Mouse (Mus musculus) left cerebral cortex, adult 18-20 months (tissue): ENCODE results near the gene Krtap10-4. TPM values are rescaled to one million over a fixed set of nuclear protein-coding genes. Genes with fewer than 3 reads are reported as not detected.
"Not testable (repeated sequence)": the region's sequence is repeated elsewhere in the genome, so short reads cannot be mapped to it uniquely, and the experiment has no call there.

Experiments used
- DNase-seq, 2 experiments: peaks; one replicate each; pipeline ENCODE4 v3.0.0; 2021 to 2022; ENCODE audit warnings: low spot score in 2 of 2, mixed read lengths in 1 of 2
- total RNA-seq, 2 experiments: library from RNA; stranded (reverse); gene quantifications; 2 replicates each; pipeline ENCODE4 v1.2.3; 2021

Krtap10-4 gene
- total RNA-seq, 2 experiments from 2014 or later: not detected

DNA sequence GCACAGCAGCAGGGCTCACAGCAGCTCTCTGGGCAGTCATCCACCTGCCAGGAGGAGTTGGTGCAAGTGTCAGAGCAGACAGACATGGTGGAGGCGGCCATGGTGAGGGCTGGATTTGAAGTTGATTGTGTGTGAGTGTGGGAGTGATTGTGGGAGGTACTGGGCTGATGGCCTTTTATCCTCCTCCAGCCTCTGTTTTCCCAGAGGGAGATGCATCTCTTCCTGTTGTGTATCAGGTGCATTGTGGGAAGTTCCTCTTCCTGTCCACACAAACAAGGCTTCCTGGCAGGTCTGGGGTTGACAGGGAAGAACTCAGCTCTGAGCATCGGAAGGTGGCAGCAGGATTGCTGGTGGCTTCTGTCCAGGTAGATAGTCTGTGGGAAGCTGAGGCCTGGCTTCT, 31.9 kb downstream of the Krtap10-4 start, which contains the start of gene Gm9639:
Gene Gm9639 (minus strand): TSS at position 101 of the 400 bp plus-strand sequence.
- DNase-seq: no peak

DNA sequence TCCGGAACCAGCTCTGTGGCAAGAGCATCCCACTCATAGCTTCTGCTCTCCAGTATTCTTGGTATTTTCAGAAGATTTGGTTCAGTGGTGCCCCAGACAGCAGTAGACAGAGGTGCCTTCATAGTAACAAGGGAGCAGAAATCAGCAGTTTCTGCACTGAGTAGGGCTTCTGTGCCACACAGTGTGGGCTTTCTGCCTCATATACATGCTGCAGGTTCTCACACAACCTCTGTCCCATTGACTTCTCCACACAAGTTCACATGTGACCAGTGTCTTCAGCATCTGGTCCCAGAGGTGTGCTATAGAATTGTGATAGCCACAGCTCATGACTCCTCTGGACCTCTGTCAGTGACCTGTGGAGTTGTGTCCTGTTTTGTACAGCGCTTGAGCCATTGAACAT, 38.3 kb downstream of the Krtap10-4 start:
- no peak for DNase-seq

DNA sequence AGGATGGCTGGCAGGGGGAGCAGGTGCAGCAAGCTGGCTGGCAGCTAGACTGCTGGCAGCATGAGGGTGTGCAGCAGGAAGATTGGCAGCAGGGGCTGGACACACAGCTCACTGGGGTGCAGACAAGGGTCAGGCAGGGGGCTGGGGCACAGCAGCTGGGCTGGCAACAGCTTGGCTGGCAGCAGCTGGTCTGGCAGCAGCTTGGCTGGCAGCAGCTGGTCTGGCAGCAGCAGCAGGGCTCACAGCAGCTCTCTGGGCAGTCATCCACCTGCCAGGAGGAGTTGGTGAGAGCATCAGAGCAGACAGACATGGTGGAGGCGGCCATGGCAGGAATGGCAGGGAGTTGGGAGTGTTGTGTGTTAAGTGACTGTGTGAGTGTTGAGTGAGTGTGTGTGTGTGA, 39.0 kb downstream of the Krtap10-4 start, which contains the start of gene Gm7137:
Gene Gm7137 (minus strand): TSS at position 325 of the 400 bp plus-strand sequence.
- DNase-seq: not testable (repeated sequence)

DNA sequence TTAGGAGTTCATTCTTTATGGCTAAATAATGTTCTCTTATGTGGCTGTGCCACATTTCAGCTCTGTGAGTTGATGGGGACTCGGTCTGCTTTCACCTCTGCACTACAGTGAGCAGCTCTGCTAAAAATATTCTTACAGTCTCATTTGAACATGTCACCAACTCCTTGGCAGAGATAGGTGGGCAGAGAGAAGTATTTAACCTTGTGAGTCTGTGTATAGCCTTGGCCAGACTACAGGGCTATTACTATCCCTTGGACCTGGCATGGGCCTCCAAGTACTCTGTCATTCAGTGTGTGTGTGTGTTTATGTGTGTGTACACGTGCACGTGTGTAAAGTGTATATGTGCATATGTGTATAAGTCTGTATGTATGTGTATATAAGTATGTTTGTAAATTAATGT, 43.5 kb downstream of the Krtap10-4 start:
- not testable (repeated sequence) for DNase-seq

DNA sequence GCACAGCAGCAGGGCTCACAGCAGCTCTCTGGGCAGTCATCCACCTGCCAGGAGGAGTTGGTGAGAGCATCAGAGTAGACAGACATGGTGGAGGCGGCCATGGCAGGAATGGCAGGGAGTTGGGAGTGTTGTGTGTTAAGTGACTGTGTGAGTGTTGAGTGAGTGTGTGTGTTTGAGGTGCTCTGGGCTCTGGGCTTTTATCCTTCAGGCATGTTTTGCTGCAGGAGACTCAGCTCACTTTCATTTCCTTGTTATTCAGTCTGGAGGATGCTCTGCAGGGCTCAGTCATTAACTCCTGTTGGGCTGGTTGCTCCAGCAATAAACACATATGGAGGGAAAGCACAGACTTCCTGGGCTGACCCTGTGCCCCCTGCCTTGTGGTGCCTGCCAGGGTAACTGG, 44.5 kb downstream of the Krtap10-4 start, which contains the start of gene Gm3250:
Gene Gm3250 (minus strand): TSS at position 101 of the 400 bp plus-strand sequence.
- DNase-seq: not testable (repeated sequence)

DNA sequence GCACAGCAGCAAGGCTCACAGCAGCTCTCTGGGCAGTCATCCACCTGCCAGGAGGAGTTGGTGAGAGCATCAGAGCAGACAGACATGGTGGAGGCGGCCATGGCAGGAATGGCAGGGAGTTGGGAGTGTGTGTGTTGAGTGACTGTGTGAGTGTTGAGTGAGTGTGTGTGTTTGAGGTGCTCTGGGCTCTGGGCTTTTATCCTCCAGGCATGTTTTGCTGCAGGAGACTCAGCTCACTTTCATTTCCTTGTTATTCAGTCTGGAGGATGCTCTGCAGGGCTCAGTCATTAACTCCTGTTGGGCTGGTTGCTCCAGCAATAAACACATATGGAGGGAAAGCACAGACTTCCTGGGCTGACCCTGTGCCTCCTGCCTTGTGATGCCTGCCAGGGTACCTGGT, 50.1 kb downstream of the Krtap10-4 start, which contains the start of gene Gm7138:
Gene Gm7138 (minus strand): TSS at position 101 of the 400 bp plus-strand sequence.
- DNase-seq: not testable (repeated sequence)

Other genes with a start within 250 kb of the Krtap10-4 start
- 10 to 100 TPM; 67.0 to 72.0 TPM for gene Pttg1ip, start 245.4 kb downstream of the Krtap10-4 start, total RNA-seq
- 100 to 1,000 TPM; 165 to 172 TPM for gene Sumo3, start 221.0 kb downstream of the Krtap10-4 start, total RNA-seq
- 10 to 100 TPM; 12.9 to 13.0 TPM for gene Gm49325, start 220.9 kb downstream of the Krtap10-4 start, total RNA-seq
- 10 to 100 TPM; 46.1 to 53.8 TPM for gene Ube2g2, start 204.8 kb downstream of the Krtap10-4 start, total RNA-seq
- gene Tspear, start 140.5 kb downstream of the Krtap10-4 start, total RNA-seq: under 1 TPM; 0.14 to 0.19 TPM
- not detected for gene Gm19402, start 136.3 kb downstream of the Krtap10-4 start, total RNA-seq
- gene Gm9508, start 129.9 kb downstream of the Krtap10-4 start, total RNA-seq: not detected
- not detected for gene Gm10272, start 120.5 kb downstream of the Krtap10-4 start, total RNA-seq
- not detected for gene Gm10024, start 115.6 kb downstream of the Krtap10-4 start, total RNA-seq
- gene Gm10142, start 111.3 kb downstream of the Krtap10-4 start, total RNA-seq: not detected
- not detected for gene Krtap12-1, start 106.5 kb downstream of the Krtap10-4 start, total RNA-seq
- gene Gm10100, start 100.6 kb downstream of the Krtap10-4 start, total RNA-seq: not detected
- not detected for gene Gm18596, start 84.5 kb downstream of the Krtap10-4 start, total RNA-seq
- not detected for gene Gm9736, start 75.7 kb downstream of the Krtap10-4 start, total RNA-seq
- not detected for gene Gm3233, start 67.4 kb downstream of the Krtap10-4 start, total RNA-seq
- not detected for gene Gm3238, start 55.8 kb downstream of the Krtap10-4 start, total RNA-seq
- gene Gm7138, start 50.2 kb downstream of the Krtap10-4 start, total RNA-seq: not detected
- not detected for gene Gm3250, start 44.6 kb downstream of the Krtap10-4 start, total RNA-seq
- not detected for gene Gm7137, start 38.9 kb downstream of the Krtap10-4 start, total RNA-seq
- gene Gm9639, start 32.0 kb downstream of the Krtap10-4 start, total RNA-seq: not detected
- gene Gm19668, start 28.0 kb downstream of the Krtap10-4 start, total RNA-seq: not detected
- not detected for gene Gm9507, start 15.3 kb downstream of the Krtap10-4 start, total RNA-seq
- gene Gm2696, start 12.4 kb downstream of the Krtap10-4 start, total RNA-seq: not detected
- gene Krtap10-10, start 8.9 kb upstream of the Krtap10-4 start, total RNA-seq: not detected
- gene Gm36176, start 19.7 kb upstream of the Krtap10-4 start, total RNA-seq: not detected
- gene Gm10318, start 25.8 kb upstream of the Krtap10-4 start, total RNA-seq: not detected
- not detected for gene Gm3285, start 34.9 kb upstream of the Krtap10-4 start, total RNA-seq
- 10 to 100 TPM in 1 of 2 experiments, 1 to 10 TPM in 1; 9.8 to 10.1 TPM for gene Lrrc3, start 75.4 kb upstream of the Krtap10-4 start, total RNA-seq
- gene Trpm2, start 143.5 kb upstream of the Krtap10-4 start, total RNA-seq: 10 to 100 TPM; 47.5 to 51.9 TPM
- 10 to 100 TPM; 33.9 to 36.1 TPM for gene 1810043G02Rik, start 151.4 kb upstream of the Krtap10-4 start, total RNA-seq
- 100 to 1,000 TPM; 147 TPM for gene Pfkl, start 183.0 kb upstream of the Krtap10-4 start, total RNA-seq
- gene Dnmt3l, start 214.9 kb upstream of the Krtap10-4 start, total RNA-seq: not detected
- gene Aire, start 216.5 kb upstream of the Krtap10-4 start, total RNA-seq: under 1 TPM in 1 of 2 experiments, not detected in 1; 0.28 TPM
- 1 to 10 TPM; 2.5 to 3.1 TPM for gene Icosl, start 242.2 kb upstream of the Krtap10-4 start, total RNA-seq